Mouse (Mus musculus) midbrain, embryonic 16.5 days (tissue): ENCODE results near the gene Wdfy1. TPM values are rescaled to one million over a fixed set of nuclear protein-coding genes. Genes with fewer than 3 reads are reported as not detected.
A peak's percentile ranks its signal among the peaks of the same experiment; 100 is the strongest.

Experiments used
- ATAC-seq: fragments of 200-750 bp; cut with Nextera tagmentation; 2 replicates; pipeline ENCODE4 v1.8.0; 2017; ENCODE audit warnings: moderate TSS enrichment
- H3K27ac ChIP-seq: fragments of 300-500 bp; sonication (generic); 2 replicates; pipeline ENCODE4 v1.5.1; 2014; ENCODE audit warnings: mild to moderate bottlenecking, low read length, mixed read lengths
- H3K27me3 ChIP-seq: fragments of 300-500 bp; sonication (generic); 2 replicates; pipeline ENCODE4 v1.6.1; 2014; ENCODE audit warnings: low read depth, low read length, mixed read lengths; ENCODE audit not compliant: control insufficient read depth, insufficient read depth
- H3K36me3 ChIP-seq: fragments of 300-500 bp; sonication (generic); 2 replicates; pipeline ENCODE4 v1.6.1; 2014; ENCODE audit warnings: mild to moderate bottlenecking, low read length, moderate library complexity, mixed read lengths; ENCODE audit not compliant: control insufficient read depth, insufficient read depth
- H3K4me1 ChIP-seq: fragments of 300-500 bp; sonication (generic); 2 replicates; pipeline ENCODE4 v1.6.1; 2014; ENCODE audit warnings: mild to moderate bottlenecking, low read length, mixed read lengths; ENCODE audit not compliant: control insufficient read depth, insufficient read depth
- H3K4me2 ChIP-seq: fragments of 300-500 bp; sonication (generic); 2 replicates; pipeline ENCODE4 v1.6.1; 2014; ENCODE audit warnings: mild to moderate bottlenecking, low read length, mixed read lengths
- H3K4me3 ChIP-seq: fragments of 300-500 bp; sonication (generic); 2 replicates; pipeline ENCODE4 v1.5.1; 2014; ENCODE audit warnings: low read depth, mild to moderate bottlenecking, low read length, moderate library complexity, mixed read lengths
- H3K9ac ChIP-seq: fragments of 300-500 bp; sonication (generic); 2 replicates; pipeline ENCODE4 v1.6.1; 2014; ENCODE audit warnings: low read depth, low read length, mixed read lengths
- H3K9me3 ChIP-seq: fragments of 300-500 bp; sonication (generic); replicated peaks from 2 replicates; pipeline ENCODE4 v1.6.1; 2014; ENCODE audit warnings: mild to moderate bottlenecking, low read length, mixed read lengths; ENCODE audit not compliant: control insufficient read depth, poor library complexity, severe bottlenecking
- WGBS: fragments of 180-500 bp; shearing (Covaris S2); extraction: QIAGEN DNeasy Blood & Tissue Kit; methylation state at CpG from one replicate; pipeline ENCODE4 v1.1.7; 2014; 5-methylcytosine and 5-hydroxymethylcytosine counted together
- polyA plus RNA-seq: library from polyadenylated mRNA; unstranded; fragments of >200 nt; fragmentation: Nextera tagmentation; extraction: Ambion mirVana; gene quantifications from 2 replicates; pipeline ENCODE4 v1.2.1, GENCODE M21; 2015

Gene Wdfy1
- polyA plus RNA-seq, 1 experiment from 2014 or later: 137 TPM

- peak overlapping the region; percentile 60 for H3K27ac ChIP-seq
- H3K9ac ChIP-seq: peak overlapping the region; percentile 92; the same call in 1 of the 2 replicates
- peak; percentile 6 for ATAC-seq
- H3K27me3 ChIP-seq: no peaks in the 10 kb centered on the region
- 60% methylated on average over 16 of the region's 16 CpGs for WGBS
- H3K4me3 ChIP-seq: peak overlapping the region; percentile 84
- no peaks in the 10 kb centered on the region for H3K9me3 ChIP-seq
- H3K4me1 ChIP-seq: peaks cover 34% of the 10 kb centered on the region
- peak overlapping the region; percentile 98 for H3K4me2 ChIP-seq
- no peaks in the 10 kb centered on the region for H3K36me3 ChIP-seq
Observed at GRCm38 (mm10) chr1:79762282-79763250, 13.4 kb downstream of the Wdfy1 start.

- Histone ChIP-seq H3K9ac (peak overlapping the region; percentile 92), H3K36me3 (no peaks in the 10 kb centered on the region), H3K9me3 (no peaks in the 10 kb centered on the region), H3K4me3 (peak overlapping the region; percentile 84), H3K4me1 (peaks cover 34% of the 10 kb centered on the region), H3K4me2 (peak overlapping the region; percentile 98), H3K27ac (peak overlapping the region; percentile 60), H3K27me3 (no peaks in the 10 kb centered on the region)
- peak; percentile 57 for ATAC-seq
- under 1% methylated on average over 6 of the region's 6 CpGs for WGBS
Observed at GRCm38 (mm10) chr1:79761917-79762271, 14.0 kb downstream of the Wdfy1 start.

GRCm38 (mm10) chr1:79761106-79761916 is 14.6 kb downstream of the Wdfy1 start:
- under 1% methylated on average over 64 of the region's 65 CpGs for WGBS
- peak overlapping the region; percentile 84 for H3K4me3 ChIP-seq
- H3K4me2 ChIP-seq: peak overlapping the region; percentile 98
- peak overlapping the region; percentile 92 for H3K9ac ChIP-seq
- H3K4me1 ChIP-seq: peaks cover 34% of the 10 kb centered on the region
- H3K36me3 ChIP-seq: no peaks in the 10 kb centered on the region
- H3K27me3 ChIP-seq: no peaks in the 10 kb centered on the region
- ATAC-seq: peak; percentile 97
- H3K27ac ChIP-seq: peak overlapping the region; percentile 60
- H3K9me3 ChIP-seq: no peaks in the 10 kb centered on the region

- Histone ChIP-seq H3K4me2 (peak overlapping the region; percentile 98), H3K27ac (peak overlapping the region; percentile 60; the same call in 1 of the 2 replicates), H3K9me3 (no peaks in the 10 kb centered on the region), H3K4me1 (peaks cover 34% of the 10 kb centered on the region), H3K36me3 (no peaks in the 10 kb centered on the region), H3K4me3 (peak overlapping the region; percentile 84), H3K27me3 (no peaks in the 10 kb centered on the region), H3K9ac (peak overlapping the region; percentile 92)
- WGBS: 13% methylated on average over 11 of the region's 11 CpGs
- peak; percentile 33 for ATAC-seq
Observed at GRCm38 (mm10) chr1:79760656-79761055, 15.3 kb downstream of the Wdfy1 start.

- ATAC-seq: no peak
- Histone ChIP-seq H3K36me3 (no peaks in the 10 kb centered on the region), H3K27ac (no peak overlapping the region), H3K4me1 (peaks cover 34% of the 10 kb centered on the region), H3K4me3 (peak overlapping the region; percentile 24), H3K4me2 (peak overlapping the region; percentile 98), H3K27me3 (no peaks in the 10 kb centered on the region), H3K9ac (peak overlapping the region; percentile 45), H3K9me3 (no peaks in the 10 kb centered on the region)
- 63% methylated on average over 5 of the region's 5 CpGs for WGBS
Observed at GRCm38 (mm10) chr1:79759436-79759972, 16.4 kb downstream of the Wdfy1 start.

GRCm38 (mm10) chr1:79759006-79759405 is 16.9 kb downstream of the Wdfy1 start:
- H3K36me3 ChIP-seq: no peaks in the 10 kb centered on the region
- no peak overlapping the region for H3K4me3 ChIP-seq
- ATAC-seq: no peak
- peak overlapping the region; percentile 98 for H3K4me2 ChIP-seq
- H3K27ac ChIP-seq: no peak overlapping the region
- WGBS: 37% methylated on average over 2 of the region's 2 CpGs
- H3K9me3 ChIP-seq: no peaks in the 10 kb centered on the region
- H3K4me1 ChIP-seq: peaks cover 34% of the 10 kb centered on the region
- no peaks in the 10 kb centered on the region for H3K27me3 ChIP-seq
- H3K9ac ChIP-seq: 0 out of 2 replicates have a peak overlapping the region, but pooled peaks have one; percentile 16

- Histone ChIP-seq H3K4me1 (peaks cover 31% of the 10 kb centered on the region), H3K4me2 (no peak overlapping the region), H3K27me3 (no peaks in the 10 kb centered on the region), H3K27ac (no peak overlapping the region), H3K9ac (no peak overlapping the region), H3K9me3 (no peaks in the 10 kb centered on the region), H3K36me3 (no peaks in the 10 kb centered on the region), H3K4me3 (no peak overlapping the region)
- 76% methylated on average over 4 of the region's 4 CpGs for WGBS
- ATAC-seq: no peak
Observed at GRCm38 (mm10) chr1:79757597-79757996, 18.3 kb downstream of the Wdfy1 start.

- Histone ChIP-seq H3K4me1 (peaks cover 26% of the 10 kb centered on the region), H3K27ac (no peak overlapping the region), H3K4me3 (no peak overlapping the region), H3K9me3 (no peaks in the 10 kb centered on the region), H3K4me2 (no peak overlapping the region), H3K36me3 (peaks cover 1% of the 10 kb centered on the region; the same call in 1 of the 2 replicates), H3K27me3 (no peaks in the 10 kb centered on the region), H3K9ac (no peak overlapping the region)
- ATAC-seq: no peak
- 66% methylated on average over 7 of the region's 7 CpGs for WGBS
Observed at GRCm38 (mm10) chr1:79757161-79757560, 18.8 kb downstream of the Wdfy1 start.
